Mouse (Mus musculus): ENCODE results near the gene Brd2.

Brd2 gene

DNA sequence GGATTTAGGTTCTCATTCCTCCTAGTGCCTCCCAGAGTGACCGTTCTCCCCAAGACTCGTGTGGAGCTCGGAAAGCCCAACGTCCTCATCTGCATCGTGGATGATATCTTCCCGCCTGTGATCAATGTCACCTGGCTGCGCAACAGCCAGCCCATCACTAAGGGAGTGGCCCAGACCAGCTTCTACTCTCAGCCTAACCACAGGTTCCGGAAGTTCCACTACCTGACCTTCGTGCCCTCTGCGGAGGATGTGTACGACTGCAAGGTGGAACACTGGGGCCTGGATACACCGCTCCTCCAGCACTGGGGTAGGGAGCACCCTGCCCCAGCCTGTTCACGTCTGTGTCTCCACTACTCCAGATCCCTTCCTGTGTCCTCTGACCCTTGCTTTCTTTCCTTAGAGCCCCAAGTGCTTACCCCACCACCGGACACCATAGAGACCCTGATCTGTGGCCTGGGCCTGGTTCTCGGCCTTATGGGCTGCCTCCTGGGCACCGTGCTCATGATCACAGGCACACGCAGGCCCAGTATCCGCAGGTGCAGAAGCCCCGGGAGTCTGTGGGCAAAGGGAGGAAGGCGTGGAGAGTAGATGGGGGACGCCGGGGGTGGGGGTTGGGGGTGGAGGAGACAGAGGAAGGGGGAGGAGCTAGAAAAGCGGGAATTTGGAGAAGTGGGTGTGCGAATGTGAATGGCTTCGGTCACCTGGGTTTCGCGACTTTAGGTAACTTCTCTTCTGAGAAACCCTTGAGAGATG is 28.0 kb downstream of the Brd2 start:
- in situ Hi-C loops (cut with MboI, MseI) = no loop called here

GRCm38 (mm10) chr17:34093199-34093874 is 29.1 kb downstream of the Brd2 start:
- in situ Hi-C loops (cut with MboI, MseI) = no loop called here

- in situ Hi-C loops (cut with MboI, MseI) = no loop called here
Observed at GRCm38 (mm10) chr17:34092197-34092875, 30.1 kb downstream of the Brd2 start, which contains the start of gene H2-Oa. H2-Oa (plus strand) TSS chr17:34092340.

- in situ Hi-C loops (cut with MboI, MseI) = no loop called here
Observed at GRCm38 (mm10) chr17:34090923-34091322, 31.5 kb downstream of the Brd2 start.

DNA sequence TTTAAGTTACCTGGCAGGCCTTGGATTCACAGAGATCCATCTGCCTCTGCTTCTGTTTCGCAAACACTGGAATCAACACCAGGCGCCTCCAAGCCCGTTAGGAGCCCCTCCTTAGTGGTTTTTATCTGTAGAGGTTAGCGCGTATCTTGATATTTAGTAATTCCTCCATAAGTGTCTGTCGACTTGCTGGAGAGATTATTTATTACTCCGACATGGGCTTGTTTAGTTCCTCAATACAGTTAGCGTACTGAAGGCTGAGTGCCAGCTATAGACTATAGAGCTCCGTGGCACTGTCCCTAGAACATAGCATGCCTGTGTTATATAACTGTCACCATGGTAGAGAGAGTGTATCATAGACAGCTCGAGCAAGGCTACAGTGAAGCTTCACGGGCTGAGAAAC is 34.3 kb downstream of the Brd2 start:
- in situ Hi-C loops (cut with MboI, MseI) = no loop called here

GRCm38 (mm10) chr17:34087386-34087785 is 35.0 kb downstream of the Brd2 start:
- in situ Hi-C loops (cut with MboI, MseI) = no loop called here

DNA sequence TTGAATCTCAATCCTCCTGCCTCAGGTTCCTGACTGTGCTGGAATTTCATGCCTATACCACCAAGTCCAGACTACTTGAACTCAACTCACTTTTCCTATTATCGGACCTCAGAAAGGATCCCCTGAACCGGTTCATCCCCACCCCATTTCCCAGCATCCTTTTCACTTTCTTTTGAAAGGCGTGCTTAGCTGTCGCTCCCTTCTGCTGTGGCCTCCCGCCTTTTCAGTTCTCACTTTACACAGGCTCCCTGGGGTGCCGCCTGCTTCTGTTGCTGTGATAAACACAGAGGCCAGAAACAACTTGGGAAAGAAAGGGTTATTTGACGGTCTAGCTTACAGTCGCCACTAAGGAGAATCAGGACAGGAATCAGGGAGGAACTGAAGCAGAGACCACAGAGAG is 39.3 kb downstream of the Brd2 start:
- in situ Hi-C loops (cut with MboI, MseI) = loop anchor here in 1 of 2 experiments (5.0 kb wide), 1 partner anchor 84 kb away; no protein-coding TSS in a partner anchor

- in situ Hi-C loops (cut with MboI, MseI) = loop anchor here in 1 of 2 experiments (5.0 kb wide), 1 partner anchor 88 kb away; no protein-coding TSS in a partner anchor
Observed at GRCm38 (mm10) chr17:34079621-34080020, 42.8 kb downstream of the Brd2 start.

DNA sequence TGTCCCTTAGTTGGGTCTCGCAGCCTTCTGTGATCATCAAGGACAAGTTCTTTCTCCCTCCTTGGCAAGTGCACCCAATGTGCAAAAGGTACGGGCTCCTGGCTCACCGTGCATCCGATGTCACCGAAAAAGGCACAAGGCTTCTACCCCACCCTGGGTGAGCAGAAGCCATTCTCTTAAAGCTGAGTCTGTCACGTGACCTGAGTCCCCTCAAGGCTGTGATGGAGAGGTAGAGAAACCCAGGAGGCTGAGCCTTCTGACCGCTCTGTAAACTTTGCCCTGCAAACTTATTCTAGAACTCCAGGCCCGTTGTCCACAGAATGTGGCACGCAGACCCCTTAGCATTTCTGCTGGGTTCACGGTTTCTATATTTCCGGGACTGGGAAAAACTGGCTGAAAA is 43.4 kb downstream of the Brd2 start:
- in situ Hi-C loops (cut with MboI, MseI) = no loop called here

DNA sequence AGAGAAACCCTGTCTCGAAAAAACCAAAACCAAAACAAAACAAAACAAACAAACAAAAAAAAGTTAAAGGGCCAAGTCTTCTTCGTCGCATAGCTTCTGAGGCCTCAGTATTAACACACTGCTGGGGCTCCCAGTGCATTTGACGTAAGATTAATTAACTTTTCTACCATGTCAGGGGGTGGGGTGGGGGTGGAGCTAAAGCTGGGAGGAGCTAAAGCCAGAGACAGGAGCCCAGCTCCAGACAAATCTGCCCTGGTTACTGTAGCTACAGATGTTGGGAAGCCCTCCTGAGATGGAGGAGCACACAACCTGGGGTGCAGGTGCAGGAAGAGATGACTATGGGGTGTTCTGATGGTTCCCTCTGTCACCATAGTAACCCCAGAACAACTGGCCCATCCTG is 44.3 kb downstream of the Brd2 start:
- in situ Hi-C loops (cut with MboI, MseI) = no loop called here

GRCm38 (mm10) chr17:34077549-34077948 is 44.9 kb downstream of the Brd2 start:
- in situ Hi-C loops (cut with MboI, MseI) = no loop called here

GRCm38 (mm10) chr17:34075271-34075670 is 47.2 kb downstream of the Brd2 start:
- in situ Hi-C loops (cut with MboI, MseI) = no loop called here

- in situ Hi-C loops (cut with MboI, MseI) = loop anchor here (5.0 to 25.0 kb wide), 2 partner anchors 95 to 765 kb away; partner anchors contain the start of genes Dxo (in 1 of the 2) and Stk19 (in 1 of the 2)
Observed at GRCm38 (mm10) chr17:34072091-34072490, 50.3 kb downstream of the Brd2 start.

- in situ Hi-C loops (cut with MboI, MseI) = loop anchor here in 1 of 2 experiments (25.0 kb wide), 1 partner anchor 768 kb away; the partner anchor contains the start of genes Dxo and Stk19
Observed at GRCm38 (mm10) chr17:34068864-34069263, 53.6 kb downstream of the Brd2 start.

Measured in T-helper 17 cell (primary cell).